Mouse (Mus musculus) limb, embryonic 12.5 days (tissue): ENCODE measurements around the gene Lin52. TPM values are rescaled to one million over a fixed set of nuclear protein-coding genes. Genes with fewer than 3 reads are reported as not detected.
A peak's percentile ranks its signal among the peaks of the same experiment; 100 is the strongest.
"Not testable (repeated sequence)": the region's sequence is repeated elsewhere in the genome, so short reads cannot be mapped to it uniquely, and the experiment has no call there.

ENCODE experiments used
- ATAC-seq: fragments of 200-750 bp; cut with Nextera tagmentation; 2 replicates; pipeline ENCODE4 v1.8.0; 2017; ENCODE audit warnings: low read depth, moderate TSS enrichment; ENCODE audit not compliant: insufficient number of reproducible peaks, insufficient read depth, low FRiP score, low TSS enrichment
- H3K27ac ChIP-seq: fragments of 300-500 bp; sonication (generic); 2 replicates; pipeline ENCODE4 v1.5.1; 2016; ENCODE audit warnings: mild to moderate bottlenecking, moderate library complexity
- H3K27me3 ChIP-seq: fragments of 300-500 bp; sonication (generic); 2 replicates; pipeline ENCODE4 v1.6.1; 2016; ENCODE audit warnings: mild to moderate bottlenecking, moderate library complexity
- H3K36me3 ChIP-seq: fragments of 300-500 bp; sonication (generic); 2 replicates; pipeline ENCODE4 v1.6.1; 2016; ENCODE audit warnings: mild to moderate bottlenecking, moderate library complexity
- H3K4me1 ChIP-seq: fragments of 300-500 bp; sonication (generic); replicated peaks from 2 replicates; pipeline ENCODE4 v1.6.1; 2016
- H3K4me2 ChIP-seq: fragments of 300-500 bp; sonication (generic); 2 replicates; pipeline ENCODE4 v1.6.1; 2016; ENCODE audit warnings: mild to moderate bottlenecking, moderate library complexity
- H3K4me3 ChIP-seq: fragments of 300-500 bp; sonication (generic); replicated peaks from 2 replicates; pipeline ENCODE4 v1.5.1; 2016; ENCODE audit warnings: mild to moderate bottlenecking
- H3K9ac ChIP-seq: fragments of 300-500 bp; sonication (generic); replicated peaks from 2 replicates; pipeline ENCODE4 v1.6.1; 2016; ENCODE audit warnings: mild to moderate bottlenecking, moderate library complexity
- H3K9me3 ChIP-seq: fragments of 300-500 bp; sonication (generic); 2 replicates; pipeline ENCODE4 v1.6.1; 2016; ENCODE audit warnings: mild to moderate bottlenecking, moderate library complexity
- WGBS: fragments of 180-500 bp; shearing (Covaris S2); methylation state at CpG from one replicate; pipeline ENCODE4 v1.1.7; 2016; 5-methylcytosine and 5-hydroxymethylcytosine counted together
- polyA plus RNA-seq: library from polyadenylated mRNA; unstranded; fragments of >200 nt; fragmentation: Nextera tagmentation; extraction: Ambion mirVana; gene quantifications from 2 replicates; pipeline ENCODE4 v1.2.1, GENCODE M21; 2016

Gene Lin52
- polyA plus RNA-seq, 1 experiment from 2014 or later: 30.6 TPM

- 0 out of 2 replicates have a peak, but pooled peaks cover 4% of the 10 kb centered on the region for H3K9me3 ChIP-seq
- H3K4me3 ChIP-seq: no peak overlapping the region
- no peak overlapping the region for H3K4me2 ChIP-seq
- H3K27ac ChIP-seq: no peak overlapping the region
- WGBS: 97% methylated on average over 1 of the region's 1 CpGs
- H3K4me1 ChIP-seq: no peaks in the 10 kb centered on the region
- ATAC-seq: no peak
- no peaks in the 10 kb centered on the region for H3K27me3 ChIP-seq
- H3K36me3 ChIP-seq: peaks cover 3% of the 10 kb centered on the region; the same call in 1 of the 2 replicates
- no peak overlapping the region for H3K9ac ChIP-seq
These were observed 65.4 kb downstream of the Lin52 start for GRCm38 (mm10) chr12:84516642-84517041.

GRCm38 (mm10) chr12:84518018-84518417 lies 66.8 kb downstream of the Lin52 start:
- 87% methylated on average over 2 of the region's 2 CpGs for WGBS
- no peaks in the 10 kb centered on the region for H3K27me3 ChIP-seq
- no peak overlapping the region for H3K4me2 ChIP-seq
- H3K4me3 ChIP-seq: no peak overlapping the region
- peaks cover 7% of the 10 kb centered on the region; the same call in 1 of the 2 replicates for H3K4me1 ChIP-seq
- H3K9me3 ChIP-seq: 0 out of 2 replicates have a peak, but pooled peaks cover 4% of the 10 kb centered on the region
- no peak overlapping the region for H3K9ac ChIP-seq
- no peak overlapping the region for H3K27ac ChIP-seq
- ATAC-seq: no peak
- peaks cover 3% of the 10 kb centered on the region; the same call in 1 of the 2 replicates for H3K36me3 ChIP-seq

GRCm38 (mm10) chr12:84523728-84524127 lies 72.5 kb downstream of the Lin52 start:
- 15% methylated on average over 3 of the region's 3 CpGs for WGBS
- no peak overlapping the region for H3K4me3 ChIP-seq
- no peak overlapping the region for H3K4me2 ChIP-seq
- H3K27ac ChIP-seq: peak overlapping the region; percentile 91
- peak; percentile 71 for ATAC-seq
- H3K9ac ChIP-seq: no peak overlapping the region
- H3K4me1 ChIP-seq: peaks cover 42% of the 10 kb centered on the region
- H3K9me3 ChIP-seq: 0 out of 2 replicates have a peak, but pooled peaks cover 5% of the 10 kb centered on the region
- no peaks in the 10 kb centered on the region for H3K27me3 ChIP-seq
- peaks cover 4% of the 10 kb centered on the region; the same call in 1 of the 2 replicates for H3K36me3 ChIP-seq

DNA sequence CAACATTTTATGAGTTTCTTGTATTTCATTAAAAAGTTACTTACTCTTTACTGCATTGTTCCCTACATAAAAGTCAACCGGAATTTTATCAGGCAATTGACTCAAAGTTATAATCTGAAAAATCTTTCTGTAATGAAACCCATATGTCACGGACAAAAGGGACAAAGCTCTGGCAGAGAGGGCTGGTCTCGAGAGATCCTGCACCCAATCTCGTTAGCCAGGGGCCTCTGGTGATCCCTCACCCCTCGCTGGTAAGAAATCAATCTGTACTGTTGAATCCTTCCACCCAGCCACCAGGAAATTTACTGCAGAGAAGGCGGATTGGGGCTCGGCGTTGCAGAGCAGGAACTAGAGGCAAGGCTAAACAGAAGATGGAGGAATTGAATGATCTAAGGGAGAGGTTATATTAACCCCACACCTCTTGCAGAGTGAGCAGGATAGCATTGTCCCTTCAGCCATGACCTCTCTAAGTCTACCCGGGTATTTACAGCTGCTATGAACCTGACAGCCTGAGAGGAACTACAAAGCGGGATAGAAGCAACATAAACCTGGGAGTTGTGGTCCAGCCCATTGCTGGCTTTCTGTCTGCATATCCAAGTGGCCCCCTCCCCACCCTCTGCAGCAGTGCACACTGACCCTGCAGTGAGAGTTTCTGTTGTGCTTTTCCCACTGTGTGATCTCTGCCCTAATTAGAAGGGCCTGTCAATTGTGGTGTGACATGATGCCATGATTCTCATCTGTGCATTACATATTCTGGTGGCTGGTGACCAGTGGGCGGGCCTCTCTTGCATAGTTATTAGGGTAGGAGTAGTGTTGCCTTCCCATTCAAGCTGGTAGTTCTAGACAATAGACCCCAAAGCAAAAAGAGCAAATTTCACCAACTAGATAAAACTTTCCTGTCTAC lies 73.2 kb downstream of the Lin52 start:
- peak; percentile 80 for ATAC-seq
- H3K4me3 ChIP-seq: no peak overlapping the region
- peak overlapping the region; percentile 90 for H3K27ac ChIP-seq
- 0 out of 2 replicates have a peak, but pooled peaks cover 5% of the 10 kb centered on the region for H3K9me3 ChIP-seq
- no peaks in the 10 kb centered on the region for H3K27me3 ChIP-seq
- no peak overlapping the region for H3K9ac ChIP-seq
- peak overlapping the region; percentile 29 for H3K4me2 ChIP-seq
- WGBS: 20% methylated on average over 11 of the region's 11 CpGs
- peaks cover 46% of the 10 kb centered on the region for H3K4me1 ChIP-seq
- peaks cover 4% of the 10 kb centered on the region; the same call in 1 of the 2 replicates for H3K36me3 ChIP-seq

- ATAC-seq: no peak
- H3K27me3 ChIP-seq: no peaks in the 10 kb centered on the region
- WGBS: 78% methylated on average over 12 of the region's 12 CpGs
- H3K9ac ChIP-seq: no peak overlapping the region
- H3K4me1 ChIP-seq: peaks cover 46% of the 10 kb centered on the region
- H3K27ac ChIP-seq: peak overlapping the region; percentile 90
- H3K9me3 ChIP-seq: 0 out of 2 replicates have a peak, but pooled peaks cover 5% of the 10 kb centered on the region
- no peak overlapping the region for H3K4me2 ChIP-seq
- H3K36me3 ChIP-seq: peaks cover 4% of the 10 kb centered on the region; the same call in 1 of the 2 replicates
- no peak overlapping the region for H3K4me3 ChIP-seq
These were observed 74.2 kb downstream of the Lin52 start for GRCm38 (mm10) chr12:84525422-84525821.

GRCm38 (mm10) chr12:84530426-84530825 lies 79.2 kb downstream of the Lin52 start:
- peaks cover 26% of the 10 kb centered on the region for H3K4me1 ChIP-seq
- peaks cover 32% of the 10 kb centered on the region; the same call in 1 of the 2 replicates for H3K36me3 ChIP-seq
- 88% methylated on average over 5 of the region's 5 CpGs for WGBS
- no peak overlapping the region for H3K4me3 ChIP-seq
- ATAC-seq: no peak
- no peak overlapping the region for H3K27ac ChIP-seq
- H3K9me3 ChIP-seq: 0 out of 2 replicates have a peak, but pooled peaks cover 5% of the 10 kb centered on the region
- no peak overlapping the region for H3K4me2 ChIP-seq
- no peak overlapping the region for H3K9ac ChIP-seq
- H3K27me3 ChIP-seq: no peaks in the 10 kb centered on the region

GRCm38 (mm10) chr12:84531906-84532829 lies 80.9 kb downstream of the Lin52 start:
- Histone ChIP-seq H3K27me3 (no peaks in the 10 kb centered on the region), H3K4me3 (no peak overlapping the region), H3K9ac (0 out of 2 replicates have a peak overlapping the region, but pooled peaks have one; percentile 12), H3K4me2 (no peak overlapping the region), H3K36me3 (peaks cover 32% of the 10 kb centered on the region; the same call in 1 of the 2 replicates), H3K27ac (peak overlapping the region; percentile 45; the same call in 1 of the 2 replicates), H3K9me3 (no peaks in the 10 kb centered on the region), H3K4me1 (peaks cover 19% of the 10 kb centered on the region)
- WGBS: 53% methylated on average over 13 of the region's 13 CpGs
- ATAC-seq: no peak

DNA sequence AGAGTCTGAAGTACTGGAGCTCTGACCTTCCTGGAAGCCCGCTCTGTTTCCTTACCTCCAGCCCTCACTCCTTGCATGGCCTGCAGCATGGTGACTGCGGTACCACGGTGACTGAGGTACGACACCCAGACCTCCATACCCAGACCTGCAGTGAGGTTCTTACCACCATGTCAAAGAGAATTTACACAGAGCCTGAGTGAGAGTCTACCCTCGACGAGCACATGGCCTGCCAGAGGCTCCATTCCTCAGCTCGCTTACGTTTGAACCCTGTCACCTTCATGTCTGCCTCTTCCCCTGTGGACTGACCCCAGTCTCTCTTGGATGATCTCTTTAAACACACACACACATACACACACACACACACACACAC lies 81.6 kb downstream of the Lin52 start:
- WGBS: 85% methylated on average over 8 of the region's 8 CpGs
- Histone ChIP-seq H3K27ac (peak overlapping the region; percentile 45; the same call in 1 of the 2 replicates), H3K9ac (no peak overlapping the region), H3K4me2 (no peak overlapping the region), H3K36me3 (peaks cover 32% of the 10 kb centered on the region; the same call in 1 of the 2 replicates), H3K4me1 (peaks cover 19% of the 10 kb centered on the region), H3K9me3 (no peaks in the 10 kb centered on the region), H3K27me3 (no peaks in the 10 kb centered on the region), H3K4me3 (no peak overlapping the region)
- ATAC-seq: no peak

DNA sequence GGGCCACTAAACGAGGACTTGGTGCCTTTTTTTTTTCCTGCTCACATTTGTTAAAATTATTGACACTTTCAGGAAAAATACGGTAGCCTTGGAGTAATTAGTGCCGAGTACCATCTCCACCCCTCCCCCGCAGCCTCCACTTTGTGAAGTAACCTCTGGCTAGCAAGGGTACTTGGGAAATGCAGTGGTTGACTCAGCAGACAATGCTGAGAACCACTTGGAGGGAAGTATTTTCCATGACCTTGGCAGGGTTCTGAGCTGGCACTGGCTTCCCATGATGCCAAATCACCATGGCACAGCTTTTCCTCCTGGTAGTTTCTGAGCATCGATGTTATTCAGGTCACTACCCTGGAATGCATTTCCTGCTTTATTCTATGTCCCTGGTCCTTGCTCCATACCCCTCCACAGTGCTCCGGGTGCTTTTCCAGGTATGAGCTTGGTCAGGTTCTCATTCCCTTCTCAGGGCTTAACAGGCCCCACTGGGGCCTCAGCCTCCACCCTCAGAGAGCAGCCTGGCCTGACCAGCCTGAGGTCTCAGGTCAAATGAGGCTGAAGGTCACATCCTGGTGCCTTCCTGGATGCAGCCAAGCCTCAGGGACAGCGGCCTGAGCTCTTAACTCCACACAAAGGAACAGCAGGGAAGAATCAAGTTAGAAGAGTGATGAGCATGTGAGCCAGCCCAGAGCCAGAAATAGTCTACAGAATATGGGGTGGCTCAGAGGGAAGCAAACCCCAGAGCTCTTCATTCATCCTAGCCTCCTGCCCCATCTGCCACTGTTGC lies 82.7 kb downstream of the Lin52 start:
- Histone ChIP-seq H3K9ac (no peak overlapping the region), H3K36me3 (peaks cover 38% of the 10 kb centered on the region; the same call in 1 of the 2 replicates), H3K9me3 (no peaks in the 10 kb centered on the region), H3K27ac (no peak overlapping the region), H3K4me2 (no peak overlapping the region), H3K4me3 (no peak overlapping the region), H3K27me3 (no peaks in the 10 kb centered on the region), H3K4me1 (peaks cover 11% of the 10 kb centered on the region)
- ATAC-seq: no peak
- WGBS: 73% methylated on average over 7 of the region's 7 CpGs

DNA sequence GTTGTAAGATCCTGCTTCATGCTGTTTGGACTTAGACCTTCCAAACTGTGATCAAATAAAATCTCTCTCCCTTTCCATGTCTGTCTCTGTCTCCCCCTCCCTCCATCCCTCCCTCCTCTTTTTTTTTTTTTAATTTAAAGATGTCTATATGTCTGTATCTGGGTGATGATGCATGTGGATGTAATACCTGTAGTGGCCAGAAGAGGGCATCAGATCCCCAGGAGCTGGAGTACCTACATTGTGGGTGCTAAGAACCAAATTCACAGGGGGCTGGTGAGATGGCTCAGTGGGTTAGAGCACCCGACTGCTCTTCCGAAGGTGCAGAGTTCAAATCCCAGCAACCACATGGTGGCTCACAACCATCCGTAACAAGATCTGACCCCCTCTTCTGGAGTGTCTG lies 88.3 kb downstream of the Lin52 start:
- H3K9ac ChIP-seq, H3K27ac ChIP-seq, H3K4me2 ChIP-seq, ATAC-seq, H3K4me1 ChIP-seq, H3K27me3 ChIP-seq, H3K9me3 ChIP-seq, H3K4me3 ChIP-seq: not testable (repeated sequence)
- H3K36me3 ChIP-seq: peaks cover 11% of the 10 kb centered on the region; the same call in 1 of the 2 replicates
- WGBS: 75% methylated on average over 3 of the region's 3 CpGs
